Mouse (Mus musculus) embryonic facial prominence, embryonic 11.5 days (tissue): ENCODE data around the gene Mapk1. TPM values are rescaled to one million over a fixed set of nuclear protein-coding genes. Genes with fewer than 3 reads are reported as not detected.
A peak's percentile ranks its signal among the peaks of the same experiment; 100 is the strongest.

Experiments
- ATAC-seq: fragments of 200-750 bp; cut with Nextera tagmentation; replicated peaks from 2 replicates; pipeline ENCODE4 v1.8.0; 2017; ENCODE audit warnings: low read depth; ENCODE audit not compliant: insufficient number of reproducible peaks, low FRiP score, low TSS enrichment
- DNase-seq: peaks from one replicate; pipeline ENCODE4 v3.0.0-alpha.2; 2015; ENCODE audit warnings: low spot score
- H3K27ac ChIP-seq: fragments of 300-500 bp; sonication (generic); replicated peaks from 2 replicates; pipeline ENCODE4 v1.5.1; 2014; ENCODE audit warnings: mild to moderate bottlenecking, low read depth, low read length, control low read depth
- H3K27me3 ChIP-seq: fragments of 300-500 bp; sonication (generic); 2 replicates; pipeline ENCODE4 v1.6.1; 2014; ENCODE audit warnings: mild to moderate bottlenecking, low read length, moderate library complexity, mixed read lengths; ENCODE audit not compliant: control insufficient read depth, insufficient read depth
- H3K36me3 ChIP-seq: fragments of 300-500 bp; sonication (generic); replicated peaks from 2 replicates; pipeline ENCODE4 v1.6.1; 2014; ENCODE audit warnings: low read depth, mild to moderate bottlenecking, low read length, moderate library complexity, mixed read lengths; ENCODE audit not compliant: control insufficient read depth, insufficient read depth
- H3K4me1 ChIP-seq: fragments of 300-500 bp; sonication (generic); 2 replicates; pipeline ENCODE4 v1.6.1; 2014; ENCODE audit warnings: low read length, mixed read lengths; ENCODE audit not compliant: control insufficient read depth, insufficient read depth
- H3K4me2 ChIP-seq: fragments of 300-500 bp; sonication (generic); 2 replicates; pipeline ENCODE4 v1.6.1; 2014; ENCODE audit warnings: low read depth, mild to moderate bottlenecking, control low read depth, low read length, moderate library complexity
- H3K4me3 ChIP-seq: fragments of 300-500 bp; sonication (generic); 2 replicates; pipeline ENCODE4 v1.5.1; 2014; ENCODE audit warnings: low read depth, low read length, control low read depth
- H3K9ac ChIP-seq: fragments of 300-500 bp; sonication (generic); replicated peaks from 2 replicates; pipeline ENCODE4 v1.6.1; 2014; ENCODE audit warnings: mild to moderate bottlenecking, control low read depth, low read length
- H3K9me3 ChIP-seq: fragments of 300-500 bp; sonication (generic); replicated peaks from 2 replicates; pipeline ENCODE4 v1.6.1; 2016; ENCODE audit warnings: mild to moderate bottlenecking, low read length, inconsistent platforms, mixed read lengths; ENCODE audit not compliant: control insufficient read depth
- WGBS: fragments of 180-500 bp; shearing (Covaris S2); extraction: QIAGEN DNeasy Blood & Tissue Kit; methylation state at CpG from one replicate; pipeline ENCODE4 v1.1.7; 2014; 5-methylcytosine and 5-hydroxymethylcytosine counted together
- polyA plus RNA-seq: library from polyadenylated mRNA; unstranded; fragments of >200 nt; fragmentation: Nextera tagmentation; extraction: Ambion mirVana; gene quantifications from 2 replicates; pipeline ENCODE4 v1.2.1, GENCODE M21; 2014

Gene Mapk1
- polyA plus RNA-seq, 1 experiment from 2014 or later: 182 TPM

GRCm38 (mm10) chr16:16978765-16979164 is 4.4 kb upstream of the Mapk1 start:
- no peaks in the 10 kb centered on the region for H3K9me3 ChIP-seq
- 78% methylated on average over 2 of the region's 2 CpGs for WGBS
- no peaks in the 10 kb centered on the region for H3K27me3 ChIP-seq
- H3K4me1 ChIP-seq: no peaks in the 10 kb centered on the region
- H3K27ac ChIP-seq: no peak overlapping the region
- H3K36me3 ChIP-seq: no peaks in the 10 kb centered on the region
- ATAC-seq (no peak), DNase-seq (no peak)
- no peak overlapping the region for H3K9ac ChIP-seq
- H3K4me3 ChIP-seq: no peak overlapping the region
- no peak overlapping the region for H3K4me2 ChIP-seq

- Histone ChIP-seq H3K9me3 (no peaks in the 10 kb centered on the region), H3K9ac (peak overlapping the region; percentile 95), H3K27ac (no peak overlapping the region), H3K27me3 (no peaks in the 10 kb centered on the region), H3K4me2 (peak overlapping the region; percentile 63), H3K36me3 (no peaks in the 10 kb centered on the region), H3K4me1 (no peaks in the 10 kb centered on the region), H3K4me3 (peak overlapping the region; percentile 98)
- DNase-seq (peak; percentile 32), ATAC-seq (peak; percentile 53)
- WGBS: 45% methylated on average over 2 of the region's 2 CpGs
Measured at GRCm38 (mm10) chr16:16982636-16983035, 546 bp upstream of the Mapk1 start.

GRCm38 (mm10) chr16:16983534-16984422 is 596 bp downstream of the Mapk1 start:
- H3K4me3 ChIP-seq: peak overlapping the region; percentile 98
- no peaks in the 10 kb centered on the region for H3K9me3 ChIP-seq
- under 1% methylated on average over 75 of the region's 75 CpGs for WGBS
- H3K4me2 ChIP-seq: peak overlapping the region; percentile 69
- H3K27me3 ChIP-seq: no peaks in the 10 kb centered on the region
- peak; percentile 65 for DNase-seq
- H3K27ac ChIP-seq: peak overlapping the region; percentile 72
- ATAC-seq: peak; percentile 74
- peaks cover 4% of the 10 kb centered on the region for H3K36me3 ChIP-seq
- H3K4me1 ChIP-seq: no peaks in the 10 kb centered on the region
- peak overlapping the region; percentile 95 for H3K9ac ChIP-seq

- Histone ChIP-seq H3K4me2 (peak overlapping the region; percentile 69), H3K4me3 (peak overlapping the region; percentile 98), H3K27me3 (no peaks in the 10 kb centered on the region), H3K4me1 (no peaks in the 10 kb centered on the region), H3K9me3 (no peaks in the 10 kb centered on the region), H3K27ac (no peak overlapping the region), H3K36me3 (peaks cover 4% of the 10 kb centered on the region), H3K9ac (peak overlapping the region; percentile 95)
- DNase-seq (no peak), ATAC-seq (no peak)
- 26% methylated on average over 9 of the region's 9 CpGs for WGBS
Measured at GRCm38 (mm10) chr16:16984423-16984941, 1.3 kb downstream of the Mapk1 start.

GRCm38 (mm10) chr16:16987248-16987647 is 4.1 kb downstream of the Mapk1 start:
- Histone ChIP-seq H3K4me2 (no peak overlapping the region), H3K36me3 (peaks cover 4% of the 10 kb centered on the region), H3K9ac (no peak overlapping the region), H3K4me1 (no peaks in the 10 kb centered on the region), H3K27me3 (no peaks in the 10 kb centered on the region), H3K9me3 (no peaks in the 10 kb centered on the region), H3K27ac (no peak overlapping the region), H3K4me3 (no peak overlapping the region)
- WGBS: 83% methylated on average over 2 of the region's 2 CpGs
- no peak for DNase-seq
- no peak for ATAC-seq

GRCm38 (mm10) chr16:16988842-16989241 is 5.7 kb downstream of the Mapk1 start:
- Histone ChIP-seq H3K9ac (no peak overlapping the region), H3K27ac (no peak overlapping the region), H3K9me3 (no peaks in the 10 kb centered on the region), H3K36me3 (peaks cover 4% of the 10 kb centered on the region), H3K4me3 (no peak overlapping the region), H3K4me1 (no peaks in the 10 kb centered on the region), H3K27me3 (no peaks in the 10 kb centered on the region), H3K4me2 (no peak overlapping the region)
- DNase-seq (no peak), ATAC-seq (no peak)
- WGBS: 94% methylated on average over 5 of the region's 5 CpGs

GRCm38 (mm10) chr16:16990021-16990420 is 6.8 kb downstream of the Mapk1 start:
- 77% methylated on average over 4 of the region's 4 CpGs for WGBS
- H3K27ac ChIP-seq: no peak overlapping the region
- H3K9me3 ChIP-seq: no peaks in the 10 kb centered on the region
- no peaks in the 10 kb centered on the region for H3K27me3 ChIP-seq
- no peak overlapping the region for H3K4me3 ChIP-seq
- H3K4me1 ChIP-seq: no peaks in the 10 kb centered on the region
- ATAC-seq (no peak), DNase-seq (no peak)
- H3K4me2 ChIP-seq: no peak overlapping the region
- no peak overlapping the region for H3K9ac ChIP-seq
- peaks cover 4% of the 10 kb centered on the region for H3K36me3 ChIP-seq

GRCm38 (mm10) chr16:16994426-16995052 is 11.4 kb downstream of the Mapk1 start:
- Histone ChIP-seq H3K27ac (no peak overlapping the region), H3K9ac (no peak overlapping the region), H3K4me1 (no peaks in the 10 kb centered on the region), H3K9me3 (no peaks in the 10 kb centered on the region), H3K36me3 (no peaks in the 10 kb centered on the region), H3K27me3 (no peaks in the 10 kb centered on the region), H3K4me2 (no peak overlapping the region), H3K4me3 (no peak overlapping the region)
- DNase-seq (no peak), ATAC-seq (no peak)
- 84% methylated on average over 4 of the region's 4 CpGs for WGBS
